Mouse (Mus musculus) lung, embryonic 14.5 days (tissue): ENCODE measurements around the gene Pde4c. TPM values are rescaled to one million over a fixed set of nuclear protein-coding genes. Genes with fewer than 3 reads are reported as not detected.

Source experiments
- ATAC-seq: fragments of 200-750 bp; cut with Nextera tagmentation; 2 replicates; pipeline ENCODE4 v1.8.0; 2017; ENCODE audit warnings: mild to moderate bottlenecking, moderate TSS enrichment, moderate library complexity; ENCODE audit not compliant: insufficient read depth
- DNase-seq: peaks from one replicate; pipeline ENCODE4 v3.0.0-alpha.2; 2015
- H3K27ac ChIP-seq: fragments of 300-500 bp; sonication (generic); 2 replicates; pipeline ENCODE4 v1.5.1; 2014; ENCODE audit warnings: low read depth, mild to moderate bottlenecking, moderate library complexity
- H3K27me3 ChIP-seq: fragments of 300-500 bp; sonication (generic); 2 replicates; pipeline ENCODE4 v1.6.1; 2014; ENCODE audit warnings: low read length, control low read depth; ENCODE audit not compliant: insufficient read depth
- H3K36me3 ChIP-seq: fragments of 300-500 bp; sonication (generic); 2 replicates; pipeline ENCODE4 v1.6.1; 2014; ENCODE audit warnings: control low read depth; ENCODE audit not compliant: insufficient read depth
- H3K4me1 ChIP-seq: fragments of 300-500 bp; sonication (generic); 2 replicates; pipeline ENCODE4 v1.6.1; 2014; ENCODE audit warnings: antibody characterized with exemption, control low read depth; ENCODE audit not compliant: insufficient read depth
- H3K4me2 ChIP-seq: fragments of 300-500 bp; sonication (generic); 2 replicates; pipeline ENCODE4 v1.6.1; 2014; ENCODE audit warnings: mild to moderate bottlenecking
- H3K4me3 ChIP-seq: fragments of 300-500 bp; sonication (generic); 2 replicates; pipeline ENCODE4 v1.5.1; 2014; ENCODE audit warnings: low read depth, low read length
- H3K9ac ChIP-seq: fragments of 300-500 bp; sonication (generic); 2 replicates; pipeline ENCODE4 v1.6.1; 2014
- H3K9me3 ChIP-seq: fragments of 300-500 bp; sonication (generic); 2 replicates; pipeline ENCODE4 v1.6.1; 2016; ENCODE audit warnings: low read depth, low read length, control low read depth
- CTCF ChIP-seq: IDR thresholded peaks from 2 replicates; pipeline ENCODE4 v1.5.1; 2016; ENCODE audit warnings: antibody characterized with exemption, low read depth
- WGBS: fragments of 180-500 bp; shearing (Covaris S2); extraction: QIAGEN DNeasy Blood & Tissue Kit; methylation state at CpG from one replicate; pipeline ENCODE4 v1.1.7; 2014; 5-methylcytosine and 5-hydroxymethylcytosine counted together
- polyA plus RNA-seq: library from polyadenylated mRNA; unstranded; fragments of >200 nt; fragmentation: Nextera tagmentation; extraction: Ambion mirVana; gene quantifications from 2 replicates; pipeline ENCODE4 v1.2.1, GENCODE M21; 2014

Gene Pde4c
- polyA plus RNA-seq, 1 experiment from 2014 or later: 0.17 TPM

DNA sequence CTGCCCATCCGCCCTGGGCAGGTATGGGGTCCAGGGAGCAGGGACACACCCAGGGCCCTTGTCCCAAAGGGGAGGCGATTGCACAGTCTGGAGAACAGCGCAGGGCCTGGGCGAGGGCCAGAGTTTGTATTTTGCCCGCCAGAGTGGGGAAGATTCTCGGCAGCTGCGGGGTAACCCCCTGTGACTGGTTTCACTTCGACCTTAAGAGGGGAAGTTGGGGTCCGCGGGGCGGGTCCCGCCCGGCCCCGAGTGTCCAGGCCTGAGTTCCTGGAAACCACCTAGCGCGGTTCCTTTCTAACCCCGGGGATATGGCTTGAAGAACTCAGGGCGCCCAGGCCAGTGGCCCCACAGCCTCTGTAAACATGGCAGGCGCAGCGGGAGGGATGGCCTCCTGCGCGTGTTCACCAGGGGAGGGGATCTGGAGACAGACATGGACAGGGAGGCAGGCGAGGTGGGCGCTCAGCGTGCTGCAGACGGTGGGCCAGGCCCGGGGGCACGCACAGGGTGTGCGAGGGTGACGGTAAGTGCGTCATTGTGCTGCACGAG lies 44.8 kb downstream of the Pde4c start:
- H3K9me3 ChIP-seq: no peaks in the 10 kb centered on the region
- 92% methylated on average over 32 of the region's 32 CpGs for WGBS

DNA sequence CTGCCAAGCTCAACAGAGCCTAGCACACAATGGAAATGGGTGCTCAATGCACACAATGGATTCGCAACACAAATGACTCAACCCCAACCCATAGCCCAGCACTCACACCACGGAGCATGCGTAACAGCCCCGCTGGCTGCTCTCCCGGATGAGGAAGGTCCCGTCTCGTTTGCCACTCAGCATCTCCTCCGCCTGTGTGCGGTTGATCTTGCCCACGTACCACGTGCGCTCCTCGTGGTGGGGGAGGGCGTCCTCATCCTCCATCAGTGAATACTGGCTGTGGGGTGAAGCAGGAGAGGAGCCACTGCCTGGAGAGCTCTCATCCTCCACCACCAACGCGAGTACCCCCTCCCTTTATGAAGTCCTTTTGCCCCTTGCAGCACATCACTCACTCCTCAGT lies 45.4 kb downstream of the Pde4c start:
- peaks cover 61% of the 10 kb centered on the region for H3K36me3 ChIP-seq
- no peaks in the 10 kb centered on the region for H3K27me3 ChIP-seq
- no peak overlapping the region for H3K4me2 ChIP-seq
- H3K27ac ChIP-seq: no peak overlapping the region
- no peaks in the 10 kb centered on the region for H3K4me1 ChIP-seq
- no peaks in the 10 kb centered on the region for H3K9me3 ChIP-seq
- ATAC-seq: no peak
- WGBS: 79% methylated on average over 16 of the region's 16 CpGs
- no peak overlapping the region for H3K4me3 ChIP-seq
- TF ChIP-seq CTCF: no peak
- H3K9ac ChIP-seq: no peak overlapping the region
- DNase-seq: no peak

More for the DNA sequence above, 44.8 kb downstream of the Pde4c start:
- DNase-seq (no peak), ATAC-seq (no peak)
- Histone ChIP-seq H3K27me3 (no peaks in the 10 kb centered on the region), H3K4me1 (no peaks in the 10 kb centered on the region), H3K4me3 (no peak overlapping the region), H3K27ac (no peak overlapping the region), H3K36me3 (peaks cover 54% of the 10 kb centered on the region), H3K9ac (no peak overlapping the region), H3K4me2 (no peak overlapping the region)
- TF ChIP-seq CTCF: no peak

DNA sequence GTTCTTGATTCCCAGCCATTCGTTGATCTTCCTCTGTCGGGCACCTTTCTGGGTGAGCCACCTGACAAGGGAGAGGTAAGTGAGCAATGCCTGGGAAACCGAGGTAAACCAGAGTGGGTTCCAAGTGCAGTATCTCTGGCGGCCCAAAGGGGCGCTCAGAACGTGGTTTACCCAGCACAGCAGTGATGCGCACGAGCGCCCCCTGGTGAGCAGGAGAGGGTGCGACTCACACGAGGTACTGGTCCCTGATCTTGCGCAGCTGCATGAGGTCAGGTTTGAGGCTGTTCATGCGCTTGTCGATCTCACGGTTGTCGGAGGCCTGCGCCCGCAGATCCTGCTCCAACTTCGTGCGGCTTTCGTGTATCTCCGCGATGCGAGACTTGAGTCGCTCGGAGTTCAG lies 45.8 kb downstream of the Pde4c start:
- H3K36me3 ChIP-seq: peaks cover 65% of the 10 kb centered on the region
- H3K27ac ChIP-seq: no peak overlapping the region
- H3K4me1 ChIP-seq: no peaks in the 10 kb centered on the region

DNA sequence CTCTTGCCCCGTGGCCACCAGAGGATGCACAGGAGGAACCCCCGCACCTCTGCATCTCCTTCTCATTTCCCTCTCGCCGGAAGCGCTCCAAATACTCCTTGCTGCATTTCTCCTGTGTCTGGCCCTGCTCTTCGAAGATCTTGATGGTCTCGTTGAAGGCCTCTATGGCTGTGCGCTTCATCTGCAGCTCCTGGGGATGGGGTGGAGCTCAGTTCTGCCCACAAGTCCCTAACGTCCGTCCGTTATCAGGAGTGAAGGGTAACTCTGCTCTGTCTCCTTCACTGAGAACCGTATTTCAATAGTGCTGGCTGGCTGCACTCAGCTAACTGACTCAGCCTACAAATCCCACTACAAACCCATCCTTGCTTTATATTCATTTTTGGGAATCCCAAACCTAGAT lies 46.3 kb downstream of the Pde4c start:
- no peak for ATAC-seq
- H3K9ac ChIP-seq: no peak overlapping the region
- H3K9me3 ChIP-seq: no peaks in the 10 kb centered on the region
- H3K36me3 ChIP-seq: peaks cover 70% of the 10 kb centered on the region
- DNase-seq: no peak
- no peak overlapping the region for H3K27ac ChIP-seq
- 0 out of 2 replicates have a peak, but pooled peaks cover 3% of the 10 kb centered on the region for H3K4me1 ChIP-seq
- no peaks in the 10 kb centered on the region for H3K27me3 ChIP-seq
- no peak overlapping the region for H3K4me3 ChIP-seq
- no peak overlapping the region for H3K4me2 ChIP-seq
- TF ChIP-seq CTCF: no peak
- WGBS: 67% methylated on average over 12 of the region's 12 CpGs

More for the DNA sequence above, 45.8 kb downstream of the Pde4c start:
- no peaks in the 10 kb centered on the region for H3K9me3 ChIP-seq
- 4% methylated on average over 26 of the region's 26 CpGs for WGBS
- ATAC-seq (peak; percentile 39), DNase-seq (peak; percentile 98)
- no peak overlapping the region for H3K4me3 ChIP-seq
- H3K27me3 ChIP-seq: no peaks in the 10 kb centered on the region
- TF ChIP-seq CTCF: peak; percentile 100
- no peak overlapping the region for H3K4me2 ChIP-seq
- no peak overlapping the region for H3K9ac ChIP-seq

DNA sequence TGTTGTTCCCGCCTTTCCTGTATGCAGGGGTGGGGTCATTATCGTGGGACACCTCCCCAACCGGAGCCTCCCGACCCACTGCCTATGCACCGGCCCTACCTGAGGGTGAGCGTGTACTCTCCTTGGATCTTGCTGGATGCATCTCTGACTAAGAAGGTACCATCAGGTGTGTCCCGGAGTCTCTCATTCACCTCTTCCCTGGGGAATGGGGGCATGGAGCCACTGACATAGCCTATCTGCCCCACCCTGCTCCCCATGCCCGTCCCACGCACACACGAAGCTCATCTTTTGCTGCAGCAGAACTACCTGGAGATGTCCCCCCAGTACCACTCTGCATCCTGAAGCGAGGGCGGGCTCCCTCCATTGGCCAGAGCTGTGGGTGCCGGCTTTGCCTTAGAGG lies 47.2 kb downstream of the Pde4c start:
- Histone ChIP-seq H3K4me1 (peaks cover 11% of the 10 kb centered on the region), H3K27me3 (no peaks in the 10 kb centered on the region), H3K27ac (no peak overlapping the region), H3K36me3 (peaks cover 72% of the 10 kb centered on the region), H3K4me2 (no peak overlapping the region), H3K9me3 (no peaks in the 10 kb centered on the region), H3K4me3 (no peak overlapping the region), H3K9ac (no peak overlapping the region)
- 85% methylated on average over 13 of the region's 13 CpGs for WGBS
- DNase-seq (no peak), ATAC-seq (no peak)
- no peak for TF ChIP-seq CTCF

DNA sequence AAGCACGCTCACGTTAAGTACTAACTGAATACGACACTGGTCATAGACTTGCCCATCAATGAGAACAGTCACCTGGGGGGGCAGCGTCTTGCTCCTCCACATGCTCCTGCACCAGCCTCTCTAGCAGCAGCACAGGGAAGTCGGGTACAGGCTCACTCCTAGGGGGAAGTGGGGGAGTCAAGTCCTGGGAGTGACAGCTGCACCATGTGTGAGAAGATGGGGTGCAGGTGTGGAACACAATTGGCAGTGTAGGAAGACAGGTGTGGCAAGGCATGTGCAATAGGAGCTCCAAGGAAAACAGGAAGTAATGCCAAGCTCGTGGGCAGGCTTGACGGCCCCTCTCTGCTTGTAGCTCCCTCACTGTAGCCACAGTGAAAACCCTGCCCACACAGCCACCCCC lies 47.7 kb downstream of the Pde4c start:
- no peak for TF ChIP-seq CTCF

DNA sequence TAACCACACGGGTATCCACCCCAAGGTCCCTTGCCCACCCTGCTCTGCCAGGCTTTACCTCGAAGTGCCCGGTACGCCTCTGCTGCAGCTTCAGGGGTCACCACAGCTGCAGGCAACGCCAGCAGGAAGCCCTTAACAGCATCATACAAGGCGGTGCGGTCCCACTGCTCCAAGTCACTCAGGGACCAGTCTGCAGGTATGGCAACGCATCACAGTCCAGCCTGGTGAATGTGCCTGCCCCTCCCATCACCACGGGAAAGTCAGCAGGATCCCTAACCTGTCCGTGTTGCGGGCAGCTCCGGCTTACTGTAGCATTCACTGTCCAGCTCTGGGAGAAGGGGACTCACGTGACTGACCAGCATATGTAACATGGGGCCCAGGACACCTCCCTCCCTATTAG lies 48.6 kb downstream of the Pde4c start:
- Histone ChIP-seq H3K27ac (no peak overlapping the region), H3K36me3 (peaks cover 72% of the 10 kb centered on the region), H3K9ac (no peak overlapping the region), H3K4me2 (no peak overlapping the region), H3K27me3 (no peaks in the 10 kb centered on the region), H3K4me1 (peaks cover 11% of the 10 kb centered on the region), H3K9me3 (no peaks in the 10 kb centered on the region), H3K4me3 (no peak overlapping the region; the same call in 1 of the 2 replicates)
- TF ChIP-seq CTCF: no peak
- ATAC-seq (no peak), DNase-seq (no peak)
- WGBS: 90% methylated on average over 13 of the region's 13 CpGs

More for the DNA sequence above, 47.7 kb downstream of the Pde4c start:
- no peak overlapping the region for H3K4me3 ChIP-seq
- no peak overlapping the region for H3K9ac ChIP-seq
- H3K4me2 ChIP-seq: no peak overlapping the region
- peaks cover 11% of the 10 kb centered on the region for H3K4me1 ChIP-seq
- no peaks in the 10 kb centered on the region for H3K27me3 ChIP-seq
- no peaks in the 10 kb centered on the region for H3K9me3 ChIP-seq
- WGBS: 81% methylated on average over 7 of the region's 7 CpGs
- no peak overlapping the region for H3K27ac ChIP-seq
- ATAC-seq: no peak
- H3K36me3 ChIP-seq: peaks cover 72% of the 10 kb centered on the region
- no peak for DNase-seq
